7 mouse cellular contexts compared by ENCODE assay signal in genomic region chr5:135488222-135488880, GRCm38 (mm10). TPM values are rescaled to one million over a fixed set of nuclear protein-coding genes. Genes with fewer than 3 reads are reported as not detected.
DNase-seq lines count a peak whose midpoint lies in the region; ATAC-seq lines count a peak whose summit lies in the region.

No protein-coding gene starts in this region.

- H3K4me3 ChIP-seq in brown adipose tissue, adult 24 weeks (ENCODE audit: insufficient read depth, low read depth, low read length): peak overlapping the region; percentile 76
- peak overlapping the region; percentile 72 for H3K4me3 ChIP-seq in forebrain, embryonic 10.5 days
- peak overlapping the region; percentile 56 for H3K4me3 ChIP-seq in liver, embryonic 13.5 days (replicated peaks)

- H3K36me3 ChIP-seq in forebrain, embryonic 10.5 days (replicated peaks): peaks cover 38% of the 10 kb centered on the region
- H3K36me3 ChIP-seq in liver, embryonic 13.5 days: no peaks in the 10 kb centered on the region

- 0 out of 2 replicates have a peak overlapping the region, but pooled peaks have one; percentile 5 for H3K27ac ChIP-seq in brown adipose tissue, adult 24 weeks (replicated peaks; ENCODE audit: low read depth, low read length)
- peak overlapping the region; percentile 98 for H3K27ac ChIP-seq in forebrain, embryonic 10.5 days
- no peak overlapping the region; the same call in 1 of the 2 replicates for H3K27ac ChIP-seq in liver, embryonic 13.5 days

- peaks cover 10% of the 10 kb centered on the region; the same call in 1 of the 2 replicates for H3K9me3 ChIP-seq in forebrain, embryonic 10.5 days
- no peaks in the 10 kb centered on the region for H3K9me3 ChIP-seq in liver, embryonic 13.5 days (replicated peaks)

- ATAC-seq in liver, embryonic 13.5 days (ENCODE audit: low read depth): peak; percentile 23; the same call in 1 of the 2 replicates
- no peak for ATAC-seq in frontal cortex, adult (ENCODE audit: low TSS enrichment)

- intact Hi-C loops in left cerebral cortex, postnatal 10 days (cut with DNase I): no loop called here
- intact Hi-C loops in left cerebral cortex, postnatal 36 days (cut with DNase I): no loop called here

- under 1% methylated on average over 19 of the region's 19 CpGs for WGBS in forebrain, embryonic 10.5 days
- WGBS in liver, embryonic 13.5 days (ENCODE audit: insufficient replicate concordance): 4% methylated on average over 19 of the region's 19 CpGs

- peak overlapping the region; percentile 57 for H3K9ac ChIP-seq in liver, embryonic 13.5 days

- DNase-seq in left cerebral cortex, postnatal 10 days (ENCODE audit: extremely low spot score in 1 of 2, low spot score in 2 of 2): peak; percentile 54 to 70
- DNase-seq in left cerebral cortex, postnatal 36 days (ENCODE audit: low spot score in 2 of 2): no peak
- no peak for DNase-seq in forebrain, embryonic 10.5 days (ENCODE audit: extremely low spot score, low spot score)
- no peak for DNase-seq in liver, embryonic 13.5 days
- no peak for DNase-seq in urinary bladder, postnatal 25 days (ENCODE audit: low spot score)

- H3K27me3 ChIP-seq in forebrain, embryonic 10.5 days (ENCODE audit: poor library complexity, severe bottlenecking): no peaks in the 10 kb centered on the region
- peaks cover 39% of the 10 kb centered on the region for H3K27me3 ChIP-seq in liver, embryonic 13.5 days

- peaks cover 31% of the 10 kb centered on the region for H3K4me1 ChIP-seq in brown adipose tissue, adult 24 weeks (ENCODE audit: control insufficient read depth, insufficient read depth, insufficient read length, low read length)
- H3K4me1 ChIP-seq in forebrain, embryonic 10.5 days: peaks cover 47% of the 10 kb centered on the region
- H3K4me1 ChIP-seq in liver, embryonic 13.5 days (replicated peaks): 0 out of 2 replicates have a peak, but pooled peaks cover 8% of the 10 kb centered on the region

- H3K4me2 ChIP-seq in liver, embryonic 13.5 days: peak overlapping the region; percentile 64

RNA-seq across cellular contexts. Expression of gene Hip1, which starts 56.6 kb away (rescaled TPM):
- 10 to 100 TPM; 80.5 to 85.2 TPM for total RNA-seq in left cerebral cortex, postnatal 10 days (2021)
- total RNA-seq in left cerebral cortex, postnatal 36 days (2021): 10 to 100 TPM; 44.6 to 61.3 TPM
- 7.9 and 8.6 TPM in 2 replicates for polyA plus RNA-seq in brown adipose tissue, adult 24 weeks (2012; ENCODE audit: insufficient read depth, insufficient read length, missing spikeins)
- 66.6 and 72.1 TPM in 2 replicates for polyA plus RNA-seq in forebrain, embryonic 10.5 days (2016; fragmentation: Nextera tagmentation; extraction: Ambion mirVana)
- 3.4 and 4.6 TPM in 2 replicates for polyA plus RNA-seq in liver, embryonic 13.5 days (2015; fragmentation: Nextera tagmentation; extraction: Ambion mirVana)

Comparison
In these comparisons a context has a peak if more than half of its experiments do, and no peak if none do; other contexts are left out.
1. DNase-seq: peak in left cerebral cortex, postnatal 10 days (2 of 2); none in left cerebral cortex, postnatal 36 days (0 of 2), forebrain, embryonic 10.5 days (single experiment), liver, embryonic 13.5 days (single experiment) and urinary bladder, postnatal 25 days (single experiment).
2. Peak in every context shown above with its lines, with median percentiles within 50 percentile points of each other: H3K4me3 ChIP-seq.